Mouse (Mus musculus) left cerebral cortex, adult 9 months (tissue): ENCODE data around the gene Ctcf.
"Not testable (repeated sequence)": the region's sequence is repeated elsewhere in the genome, so short reads cannot be mapped to it uniquely, and the experiment has no call there.

Experiments
- DNase-seq, 2 experiments: peaks; one replicate each; pipeline ENCODE4 v3.0.0; 2022; ENCODE audit warnings: low spot score in 2 of 2

The Ctcf gene

DNA sequence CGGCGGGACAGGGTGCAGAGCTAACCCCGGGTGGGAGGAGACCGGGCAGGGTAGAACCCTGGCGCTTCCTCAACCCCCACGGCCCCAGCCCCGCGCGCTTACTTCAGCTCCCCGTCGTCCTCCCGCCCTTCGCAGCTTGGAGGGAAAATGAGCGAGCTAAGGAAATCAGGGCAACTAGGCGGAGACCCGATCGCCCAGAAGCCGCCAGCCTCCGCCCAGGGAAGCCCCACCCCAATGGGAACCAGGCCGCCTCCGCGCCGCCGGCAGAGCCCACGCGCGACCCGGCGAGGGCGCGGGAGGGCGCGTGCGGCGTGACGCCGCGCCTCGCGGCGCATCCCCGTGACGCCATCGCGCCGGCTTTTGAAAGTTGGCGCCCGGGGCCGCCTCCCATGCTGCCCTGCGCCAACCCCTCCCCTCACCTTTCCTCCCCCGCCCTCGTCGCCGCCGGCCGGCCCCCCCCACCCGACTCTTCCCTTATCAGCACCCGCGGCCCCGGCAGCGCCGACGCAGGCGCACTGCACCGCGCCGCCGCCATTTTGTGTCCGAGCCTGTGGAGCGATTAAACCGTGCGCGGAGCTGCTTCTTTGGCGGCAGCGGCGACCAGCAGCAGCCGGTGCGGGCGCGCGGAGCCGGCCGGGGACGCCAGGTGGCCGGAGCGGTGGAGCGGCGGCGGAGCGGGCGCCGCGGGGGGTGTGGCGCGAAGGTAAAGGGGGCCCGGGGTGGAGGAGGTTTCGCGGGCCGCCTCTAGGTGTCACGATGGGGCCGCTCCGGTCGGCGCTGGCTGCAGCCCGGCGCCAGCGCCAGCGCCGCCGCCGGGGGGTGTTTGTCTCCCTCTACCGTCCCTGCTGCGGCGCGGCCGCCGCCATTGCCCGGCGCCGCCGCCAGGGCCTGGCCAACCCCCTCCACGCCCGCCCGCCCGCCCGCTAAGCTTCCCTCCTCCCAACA lies at the start of gene Ctcf:
Gene Ctcf (plus strand): TSS at position 551 of the 945 bp plus-strand sequence.
- peak; percentile 76 to 89 for DNase-seq

GRCm38 (mm10) chr8:105592431-105592830 lies 43.9 kb upstream of the Ctcf start:
- DNase-seq = no peak

GRCm38 (mm10) chr8:105593859-105594258 lies 42.5 kb upstream of the Ctcf start:
- peak in 1 of 2 experiments; percentile 50 for DNase-seq

- DNase-seq = no peak
These were observed 41.7 kb upstream of the Ctcf start for GRCm38 (mm10) chr8:105594451-105595242.

GRCm38 (mm10) chr8:105596362-105597034 lies 39.9 kb upstream of the Ctcf start:
- DNase-seq = no peak

- no peak for DNase-seq
These were observed 37.6 kb upstream of the Ctcf start for GRCm38 (mm10) chr8:105598777-105599176.

- DNase-seq = no peak
These were observed 35.1 kb upstream of the Ctcf start for GRCm38 (mm10) chr8:105601301-105601700.

DNA sequence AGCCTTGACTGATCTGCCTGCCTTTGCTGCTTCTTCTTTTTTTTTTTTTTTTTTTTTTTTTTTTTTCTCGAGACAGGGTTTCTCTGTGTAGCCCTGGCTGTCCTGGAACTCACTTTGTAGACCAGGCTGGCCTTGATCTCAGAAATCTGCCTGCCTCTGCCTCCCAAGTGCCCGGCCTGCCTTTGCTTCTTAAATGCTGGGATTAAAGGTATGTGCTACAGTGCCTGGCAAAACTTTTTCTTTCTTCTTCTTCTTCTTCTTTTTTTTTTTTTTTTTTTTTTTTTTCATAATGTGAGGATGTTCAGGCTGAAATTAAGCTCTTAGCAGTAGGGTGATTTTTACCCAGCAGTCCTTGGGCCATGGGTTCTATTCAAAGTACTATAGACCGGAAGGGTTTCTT lies 33.8 kb upstream of the Ctcf start:
- not testable (repeated sequence) for DNase-seq

DNA sequence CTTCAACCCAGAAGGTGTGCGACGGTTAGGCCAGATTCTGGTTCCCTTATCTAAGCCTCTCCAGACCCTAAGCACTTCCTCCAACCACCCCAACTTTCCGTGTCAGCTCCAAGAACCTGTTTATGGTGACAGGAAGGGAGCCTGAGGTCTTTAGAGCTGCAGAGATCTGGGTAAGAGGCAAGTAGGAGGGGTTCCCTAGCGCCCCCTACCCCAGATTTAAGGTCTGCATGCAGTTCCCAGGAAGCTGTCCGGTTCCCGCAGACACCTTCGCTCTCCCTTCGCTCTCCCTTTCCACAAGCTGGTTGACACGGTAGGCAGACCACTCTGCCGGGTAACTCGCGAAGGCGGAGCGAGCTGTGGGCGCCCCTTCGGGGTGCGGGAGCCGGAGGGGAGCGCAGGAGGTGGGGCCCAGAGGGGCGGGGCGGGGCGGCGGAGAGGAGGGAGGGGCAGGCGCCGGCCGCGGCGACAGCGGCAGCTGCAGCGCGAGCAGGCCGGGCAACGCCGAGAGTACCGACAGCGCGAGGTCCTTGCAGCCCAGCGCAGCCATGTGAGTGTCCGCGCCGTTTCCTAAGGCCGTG lies 31.5 kb upstream of the Ctcf start, which contains the start of gene Ripor1:
Gene Ripor1 (plus strand): TSS at position 452 of the 578 bp plus-strand sequence.
- peak in 1 of 2 experiments; percentile 69 for DNase-seq

DNA sequence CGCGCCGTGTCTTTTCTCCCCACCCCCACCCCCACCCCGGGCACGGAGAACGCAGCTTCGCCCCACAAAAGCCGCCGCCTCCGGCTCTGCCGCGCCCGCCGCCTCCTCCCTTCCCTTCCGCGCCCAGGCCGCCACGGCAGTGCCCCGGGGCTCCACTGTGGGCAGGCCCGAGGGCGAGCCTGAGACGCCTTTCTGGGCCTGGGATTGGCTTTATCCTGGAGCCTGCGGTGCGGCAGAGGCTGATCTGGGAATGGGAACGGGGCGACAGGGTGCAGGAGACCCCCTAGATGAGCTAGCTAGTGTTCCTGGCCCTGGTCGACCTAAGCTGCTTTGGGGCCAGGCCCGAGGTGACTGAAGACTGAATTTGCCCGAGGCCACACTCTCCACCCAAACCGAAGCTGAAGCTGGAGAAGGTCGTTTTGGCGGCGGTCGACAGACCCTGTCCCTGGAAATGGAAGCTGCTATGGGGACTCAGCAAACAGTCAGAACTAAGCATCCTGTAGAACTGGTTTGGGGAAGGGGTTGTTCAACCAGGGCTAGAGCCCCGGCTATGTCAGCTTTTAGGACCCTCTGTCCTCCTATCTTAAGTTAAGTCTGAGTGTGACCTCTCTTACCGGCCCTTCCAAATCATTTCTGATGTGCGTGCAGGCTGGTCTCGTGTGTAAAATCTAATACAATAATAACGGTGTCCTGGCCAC lies 30.7 kb upstream of the Ctcf start:
- DNase-seq = peak in 1 of 2 experiments; percentile 40

- DNase-seq = peak; percentile 76 to 82
These were observed 30.0 kb upstream of the Ctcf start for GRCm38 (mm10) chr8:105606189-105607023.

GRCm38 (mm10) chr8:105607062-105607461 lies 29.3 kb upstream of the Ctcf start:
- DNase-seq = no peak

- DNase-seq = peak in 1 of 2 experiments; percentile 40
These were observed 28.7 kb upstream of the Ctcf start for GRCm38 (mm10) chr8:105607684-105608083.

DNA sequence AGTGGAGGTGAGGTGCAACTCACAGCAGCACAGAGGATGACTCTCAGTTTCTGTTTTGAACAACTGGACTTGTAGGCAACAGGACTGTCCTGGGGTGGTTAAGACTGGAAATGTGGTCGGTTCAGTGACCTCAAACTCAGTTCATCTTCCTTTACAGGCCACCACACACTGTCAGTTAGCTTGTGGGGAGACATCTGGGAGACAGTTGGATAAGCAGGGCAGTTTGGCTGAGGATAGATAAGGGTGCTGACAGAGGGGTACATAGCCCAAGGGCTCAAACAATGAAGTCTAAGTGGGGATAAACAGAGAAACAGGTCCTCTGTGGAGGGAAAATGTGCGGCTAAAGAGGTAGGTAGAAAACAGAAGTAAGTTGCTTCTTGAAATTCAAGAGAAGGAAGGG lies 27.0 kb upstream of the Ctcf start:
- DNase-seq = no peak

DNA sequence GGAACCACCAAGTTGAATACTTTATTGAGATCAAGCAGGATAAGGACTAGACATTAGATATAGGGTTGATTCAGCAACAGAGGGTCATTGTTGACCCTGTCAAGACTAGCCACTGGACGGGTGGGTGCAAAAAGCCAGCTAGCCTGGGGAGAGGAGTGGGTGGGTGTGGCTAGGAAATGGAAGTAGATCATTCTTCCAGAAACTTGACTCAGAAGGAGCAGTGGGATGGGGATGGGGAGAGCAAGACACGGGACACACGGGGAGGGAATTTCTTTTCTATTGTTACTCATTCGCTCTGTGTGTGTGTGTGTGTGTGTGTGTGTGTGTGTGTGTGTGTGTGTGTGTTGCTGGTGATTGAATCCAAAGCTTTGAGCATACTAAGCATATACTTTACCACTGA lies 26.6 kb upstream of the Ctcf start:
- DNase-seq = no peak

DNA sequence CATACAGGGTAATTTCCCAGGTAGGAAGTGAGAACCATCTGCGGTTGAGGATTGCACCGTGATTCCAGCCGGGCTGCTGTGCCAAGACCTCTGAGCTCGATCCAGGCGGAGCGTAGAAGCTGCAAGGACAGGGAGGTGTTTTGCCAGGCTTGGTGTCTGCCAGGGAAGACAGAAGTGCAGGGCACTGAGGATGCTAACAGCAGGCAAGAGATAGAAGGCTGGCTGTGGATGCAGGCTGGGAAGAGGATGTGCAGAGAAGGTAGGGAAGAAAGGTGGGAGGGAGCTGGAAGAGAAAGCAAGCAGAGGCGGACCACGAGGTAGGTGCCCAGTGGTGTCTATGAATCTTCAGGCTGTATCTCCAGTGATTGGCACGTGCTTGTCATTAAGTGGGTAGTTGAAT lies 24.5 kb upstream of the Ctcf start:
- peak in 1 of 2 experiments; percentile 48 for DNase-seq

DNA sequence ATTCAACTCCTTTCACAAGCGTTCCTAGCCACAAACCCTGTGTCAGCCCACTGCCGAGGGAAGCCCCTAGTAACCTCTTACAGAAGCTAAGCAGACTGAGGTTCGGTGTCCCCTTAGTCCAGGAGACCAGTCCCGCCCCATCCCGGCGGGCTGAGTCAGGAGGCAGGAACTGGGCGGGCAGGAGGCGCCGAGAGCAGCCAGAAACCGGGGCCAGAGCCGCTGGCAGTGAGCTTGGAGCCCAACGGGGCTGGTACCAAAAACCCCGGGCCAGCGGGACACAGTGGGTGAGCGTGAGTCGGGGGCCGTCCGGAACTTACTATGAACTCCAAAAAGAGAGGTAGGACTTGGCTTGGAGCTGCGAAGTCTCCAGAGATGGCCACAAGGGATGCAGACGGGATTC lies 23.3 kb upstream of the Ctcf start:
- DNase-seq = no peak

- no peak for DNase-seq
These were observed 22.4 kb upstream of the Ctcf start for GRCm38 (mm10) chr8:105613830-105614511.

DNA sequence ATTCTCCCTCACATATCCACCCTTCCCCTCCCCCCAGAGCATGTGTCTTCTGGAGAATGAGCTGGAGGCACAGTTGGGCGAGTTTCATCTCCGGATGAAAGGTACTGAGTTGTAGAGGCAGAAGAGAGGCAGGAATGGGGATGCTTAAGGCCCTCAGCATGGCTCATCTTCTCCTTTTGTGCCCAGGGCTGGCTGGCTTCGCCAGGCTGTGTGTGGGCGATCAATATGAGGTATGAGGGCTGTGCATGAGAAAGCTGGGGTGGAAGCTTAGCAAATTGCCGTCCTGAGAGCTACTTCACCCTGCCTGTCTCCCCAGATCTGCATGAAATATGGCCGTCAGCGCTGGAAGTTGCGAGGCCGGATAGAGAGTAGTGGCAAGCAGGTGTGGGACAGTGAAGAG lies 20.4 kb upstream of the Ctcf start:
- DNase-seq = peak in 1 of 2 experiments; percentile 74
